Mouse (Mus musculus): Measurements from ENCODE around the gene Pdia3.
"Not testable (repeated sequence)": the region's sequence is repeated elsewhere in the genome, so short reads cannot be mapped to it uniquely, and the experiment has no call there.

The Pdia3 gene

GRCm38 (mm10) chr2:121449545-121450011, 36.0 kb downstream of the Pdia3 start:
- peaks cover 5% of the 10 kb centered on the region; the same call in 1 of the 2 replicates for H3K36me3 ChIP-seq (ENCODE audit: control insufficient read depth, insufficient read depth, low read length, poor library complexity, severe bottlenecking)
- no peak for DNase-seq (ENCODE audit: low read depth, low spot score)
- H3K27me3 ChIP-seq (ENCODE audit: control insufficient read depth, insufficient read depth, low read length, poor library complexity, severe bottlenecking), result no peaks in the 10 kb centered on the region

- DNase-seq (ENCODE audit: low read depth, low spot score), result peak; percentile 40
- H3K36me3 ChIP-seq (ENCODE audit: control insufficient read depth, insufficient read depth, low read length, poor library complexity, severe bottlenecking), result peaks cover 5% of the 10 kb centered on the region; the same call in 1 of the 2 replicates
- no peaks in the 10 kb centered on the region for H3K27me3 ChIP-seq (ENCODE audit: control insufficient read depth, insufficient read depth, low read length, poor library complexity, severe bottlenecking)
Observed at GRCm38 (mm10) chr2:121450093-121450492, 36.5 kb downstream of the Pdia3 start.

- no peak for DNase-seq (ENCODE audit: low read depth, low spot score)
- H3K27me3 ChIP-seq (ENCODE audit: control insufficient read depth, insufficient read depth, low read length, poor library complexity, severe bottlenecking), result no peaks in the 10 kb centered on the region
- H3K36me3 ChIP-seq (ENCODE audit: control insufficient read depth, insufficient read depth, low read length, poor library complexity, severe bottlenecking), result peaks cover 5% of the 10 kb centered on the region; the same call in 1 of the 2 replicates
Observed at GRCm38 (mm10) chr2:121452361-121452760, 38.8 kb downstream of the Pdia3 start.

- no peak for DNase-seq (ENCODE audit: low read depth, low spot score)
- peaks cover 5% of the 10 kb centered on the region; the same call in 1 of the 2 replicates for H3K36me3 ChIP-seq (ENCODE audit: control insufficient read depth, insufficient read depth, low read length, poor library complexity, severe bottlenecking)
- no peaks in the 10 kb centered on the region for H3K27me3 ChIP-seq (ENCODE audit: control insufficient read depth, insufficient read depth, low read length, poor library complexity, severe bottlenecking)
Observed at GRCm38 (mm10) chr2:121452990-121453389, 39.4 kb downstream of the Pdia3 start, which contains the start of gene Hypk. Hypk (plus strand) TSS chr2:121453290.

GRCm38 (mm10) chr2:121453917-121454316, 40.3 kb downstream of the Pdia3 start:
- no peak for DNase-seq (ENCODE audit: low read depth, low spot score)
- Histone ChIP-seq H3K27me3 (ENCODE audit: control insufficient read depth, insufficient read depth, low read length, poor library complexity, severe bottlenecking) (no peaks in the 10 kb centered on the region), H3K36me3 (ENCODE audit: control insufficient read depth, insufficient read depth, low read length, poor library complexity, severe bottlenecking) (peaks cover 6% of the 10 kb centered on the region)

- Histone ChIP-seq H3K27me3 (ENCODE audit: control insufficient read depth, insufficient read depth, low read length, poor library complexity, severe bottlenecking) (no peaks in the 10 kb centered on the region), H3K36me3 (ENCODE audit: control insufficient read depth, insufficient read depth, low read length, poor library complexity, severe bottlenecking) (peaks cover 6% of the 10 kb centered on the region)
- DNase-seq (ENCODE audit: low read depth, low spot score), result no peak
Observed at GRCm38 (mm10) chr2:121455534-121455933, 42.0 kb downstream of the Pdia3 start.

GRCm38 (mm10) chr2:121456692-121457642, 43.4 kb downstream of the Pdia3 start, which contains the start of gene Serinc4:
Serinc4 (minus strand) TSS chr2:121456781.
- Histone ChIP-seq H3K36me3 (ENCODE audit: control insufficient read depth, insufficient read depth, low read length, poor library complexity, severe bottlenecking) (peaks cover 2% of the 10 kb centered on the region; the same call in 1 of the 2 replicates), H3K27me3 (ENCODE audit: control insufficient read depth, insufficient read depth, low read length, poor library complexity, severe bottlenecking) (no peaks in the 10 kb centered on the region)
- peak; percentile 92 for DNase-seq (ENCODE audit: low read depth, low spot score)

GRCm38 (mm10) chr2:121460071-121460470, 46.5 kb downstream of the Pdia3 start:
- Histone ChIP-seq H3K36me3 (ENCODE audit: control insufficient read depth, insufficient read depth, low read length, poor library complexity, severe bottlenecking) (peaks cover 2% of the 10 kb centered on the region; the same call in 1 of the 2 replicates), H3K27me3 (ENCODE audit: control insufficient read depth, insufficient read depth, low read length, poor library complexity, severe bottlenecking) (no peaks in the 10 kb centered on the region)

GRCm38 (mm10) chr2:121468982-121469381, 55.4 kb downstream of the Pdia3 start:
- H3K36me3 ChIP-seq (ENCODE audit: control insufficient read depth, insufficient read depth, low read length, poor library complexity, severe bottlenecking); H3K27me3 ChIP-seq (ENCODE audit: control insufficient read depth, insufficient read depth, low read length, poor library complexity, severe bottlenecking); DNase-seq (ENCODE audit: low read depth, low spot score): not testable (repeated sequence)

More at GRCm38 (mm10) chr2:121460071-121460470, 46.5 kb downstream of the Pdia3 start:
- DNase-seq (ENCODE audit: low read depth, low spot score), result no peak

GRCm38 (mm10) chr2:121472783-121473182, 59.2 kb downstream of the Pdia3 start:
- not testable (repeated sequence) for H3K36me3 ChIP-seq (ENCODE audit: control insufficient read depth, insufficient read depth, low read length, poor library complexity, severe bottlenecking); H3K27me3 ChIP-seq (ENCODE audit: control insufficient read depth, insufficient read depth, low read length, poor library complexity, severe bottlenecking); DNase-seq (ENCODE audit: low read depth, low spot score)

GRCm38 (mm10) chr2:121473301-121474179, 60.0 kb downstream of the Pdia3 start, which contains the start of gene Mfap1b:
Mfap1b (minus strand) TSS chr2:121474067.
- not testable (repeated sequence) for H3K36me3 ChIP-seq (ENCODE audit: control insufficient read depth, insufficient read depth, low read length, poor library complexity, severe bottlenecking); H3K27me3 ChIP-seq (ENCODE audit: control insufficient read depth, insufficient read depth, low read length, poor library complexity, severe bottlenecking)
- peak; percentile 90 for DNase-seq (ENCODE audit: low read depth, low spot score)

GRCm38 (mm10) chr2:121474180-121474535, 60.6 kb downstream of the Pdia3 start:
- H3K36me3 ChIP-seq (ENCODE audit: control insufficient read depth, insufficient read depth, low read length, poor library complexity, severe bottlenecking), result no peaks in the 10 kb centered on the region
- no peak for DNase-seq (ENCODE audit: low read depth, low spot score)
- no peaks in the 10 kb centered on the region for H3K27me3 ChIP-seq (ENCODE audit: control insufficient read depth, insufficient read depth, low read length, poor library complexity, severe bottlenecking)

GRCm38 (mm10) chr2:121475306-121475705, 61.7 kb downstream of the Pdia3 start:
- DNase-seq (ENCODE audit: low read depth, low spot score); H3K36me3 ChIP-seq (ENCODE audit: control insufficient read depth, insufficient read depth, low read length, poor library complexity, severe bottlenecking); H3K27me3 ChIP-seq (ENCODE audit: control insufficient read depth, insufficient read depth, low read length, poor library complexity, severe bottlenecking): not testable (repeated sequence)

GRCm38 (mm10) chr2:121477491-121478266, 64.1 kb downstream of the Pdia3 start:
- DNase-seq (ENCODE audit: low read depth, low spot score), result no peak
- H3K36me3 ChIP-seq (ENCODE audit: control insufficient read depth, insufficient read depth, low read length, poor library complexity, severe bottlenecking), result no peaks in the 10 kb centered on the region
- no peaks in the 10 kb centered on the region for H3K27me3 ChIP-seq (ENCODE audit: control insufficient read depth, insufficient read depth, low read length, poor library complexity, severe bottlenecking)

All from splenic B cell, adult 2 months (primary cell).